Mouse (Mus musculus) liver, postnatal 0 days (tissue): ENCODE measurements around the gene Baz2a. TPM values are rescaled to one million over a fixed set of nuclear protein-coding genes. Genes with fewer than 3 reads are reported as not detected.

Experiments
- ATAC-seq: fragments of 200-750 bp; cut with Nextera tagmentation; 2 replicates; pipeline ENCODE4 v1.8.0; 2017; ENCODE audit warnings: mild to moderate bottlenecking, moderate library complexity
- DNase-seq: peaks from one replicate; pipeline ENCODE4 v3.0.0-alpha.2; 2016
- H3K27ac ChIP-seq: fragments of 300-500 bp; sonication (generic); 2 replicates; pipeline ENCODE4 v1.5.1; 2014; ENCODE audit warnings: antibody characterized with exemption, moderate library complexity, mild to moderate bottlenecking, low read depth
- H3K27me3 ChIP-seq: fragments of 300-500 bp; sonication (generic); 2 replicates; pipeline ENCODE4 v1.6.1; 2014; ENCODE audit warnings: low read length, control low read depth, mixed read lengths; ENCODE audit not compliant: insufficient read depth
- H3K36me3 ChIP-seq: fragments of 300-500 bp; sonication (generic); replicated peaks from 2 replicates; pipeline ENCODE4 v1.6.1; 2014; ENCODE audit warnings: mild to moderate bottlenecking, control low read depth, low read length, moderate library complexity, mixed read lengths; ENCODE audit not compliant: insufficient read depth
- H3K4me1 ChIP-seq: fragments of 300-500 bp; sonication (generic); 2 replicates; pipeline ENCODE4 v1.6.1; 2014; ENCODE audit warnings: antibody characterized with exemption, mild to moderate bottlenecking, control low read depth; ENCODE audit not compliant: insufficient read depth
- H3K4me2 ChIP-seq: fragments of 300-500 bp; sonication (generic); 2 replicates; pipeline ENCODE4 v1.6.1; 2014; ENCODE audit warnings: low read depth, mild to moderate bottlenecking, low read length, moderate library complexity, mixed read lengths
- H3K4me3 ChIP-seq: fragments of 300-500 bp; sonication (generic); 2 replicates; pipeline ENCODE4 v1.5.1; 2014; ENCODE audit warnings: low read depth, low read length
- H3K9ac ChIP-seq: fragments of 300-500 bp; sonication (generic); replicated peaks from 2 replicates; pipeline ENCODE4 v1.6.1; 2014; ENCODE audit warnings: mild to moderate bottlenecking, moderate library complexity
- H3K9me3 ChIP-seq: fragments of 300-500 bp; sonication (generic); 2 replicates; pipeline ENCODE4 v1.6.1; 2016; ENCODE audit warnings: mild to moderate bottlenecking, control low read depth, low read length, mixed read lengths
- CTCF ChIP-seq: sonication (generic); IDR thresholded peaks from 2 replicates; pipeline ENCODE4 v1.5.1; 2016; ENCODE audit warnings: antibody characterized with exemption, low read depth
- EP300 ChIP-seq: IDR thresholded peaks from 2 replicates; pipeline ENCODE4 v1.6.1; 2016; ENCODE audit warnings: antibody characterized with exemption, low read depth, mild to moderate bottlenecking
- WGBS: fragments of 180-500 bp; shearing (Covaris S2); extraction: QIAGEN DNeasy Blood & Tissue Kit; methylation state at CpG from one replicate; pipeline ENCODE4 v1.1.7; 2014; ENCODE audit not compliant: insufficient replicate concordance; 5-methylcytosine and 5-hydroxymethylcytosine counted together
- polyA plus RNA-seq: library from polyadenylated mRNA; unstranded; fragments of >200 nt; fragmentation: Nextera tagmentation; extraction: Ambion mirVana; gene quantifications from 2 replicates; pipeline ENCODE4 v1.2.1, GENCODE M21; 2015

Gene Baz2a
- polyA plus RNA-seq, 1 experiment from 2014 or later = 5.4 TPM

DNA sequence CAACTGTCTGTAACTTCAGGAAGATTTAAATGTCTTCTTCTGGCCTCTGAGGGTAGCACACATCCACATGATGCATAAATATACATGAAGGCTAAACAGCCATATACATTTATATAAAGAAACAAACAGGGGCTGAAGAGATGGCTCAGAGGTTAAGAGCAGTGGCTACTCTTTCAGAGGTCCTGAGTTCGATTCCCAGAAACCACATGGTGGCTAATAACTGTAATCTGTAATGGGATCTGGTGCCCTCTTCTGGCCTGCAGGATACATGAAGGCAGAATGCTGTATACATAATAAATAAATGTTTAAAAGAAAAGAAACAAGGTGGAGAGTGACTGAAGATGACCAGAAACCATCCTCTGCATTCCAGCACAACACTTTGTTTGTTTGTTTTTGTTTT lies 10.9 kb upstream of the Baz2a start:
- H3K4me1 ChIP-seq = peaks cover 15% of the 10 kb centered on the region
- no peak overlapping the region for H3K27ac ChIP-seq
- H3K4me3 ChIP-seq = no peak overlapping the region
- 60% methylated on average over 1 of the region's 1 CpGs for WGBS
- H3K9ac ChIP-seq = no peak overlapping the region
- H3K27me3 ChIP-seq = no peaks in the 10 kb centered on the region
- H3K36me3 ChIP-seq = peaks cover 15% of the 10 kb centered on the region
- no peaks in the 10 kb centered on the region for H3K9me3 ChIP-seq
- ATAC-seq (no peak), DNase-seq (no peak)
- TF ChIP-seq CTCF (peak; percentile 64), EP300 (no peak)
- no peak overlapping the region for H3K4me2 ChIP-seq

DNA sequence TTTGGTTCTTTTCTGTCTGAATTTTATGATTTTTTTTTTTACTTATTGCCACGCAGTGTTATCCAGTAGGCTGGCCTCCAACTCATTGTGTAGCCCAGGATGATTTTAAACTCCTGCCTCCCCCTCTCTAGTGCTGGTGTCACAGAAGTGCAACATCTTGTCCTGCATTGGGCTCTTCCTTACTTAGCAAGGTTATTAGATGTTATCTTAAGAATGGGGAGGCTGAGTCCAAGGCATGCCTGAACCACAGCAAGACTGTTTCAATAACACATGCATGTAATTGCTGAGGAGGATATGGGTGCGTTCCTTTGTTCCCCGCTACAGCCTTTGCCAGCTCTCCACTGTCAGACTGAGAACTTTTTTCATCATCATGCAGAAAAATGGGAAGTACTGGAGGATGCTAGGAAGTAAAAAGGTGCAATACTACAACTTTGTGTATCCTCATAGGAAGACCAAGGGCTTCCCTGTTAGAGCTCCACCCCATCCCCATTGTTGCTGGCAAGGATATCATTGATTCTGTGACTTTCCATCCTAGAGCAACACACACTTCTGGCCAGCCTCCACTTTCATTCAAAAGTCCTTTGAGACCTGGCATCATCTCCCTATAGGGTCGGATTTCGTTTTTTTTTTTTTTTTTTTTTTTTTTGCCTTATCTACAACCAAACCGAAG lies 9.4 kb upstream of the Baz2a start:
- peak overlapping the region; percentile 94 for H3K4me2 ChIP-seq
- peaks cover 25% of the 10 kb centered on the region for H3K36me3 ChIP-seq
- no peak for ATAC-seq
- H3K9me3 ChIP-seq = no peaks in the 10 kb centered on the region
- H3K4me1 ChIP-seq = peaks cover 15% of the 10 kb centered on the region
- H3K27me3 ChIP-seq = no peaks in the 10 kb centered on the region
- 31% methylated on average over 6 of the region's 6 CpGs for WGBS
- H3K4me3 ChIP-seq = peak overlapping the region; percentile 80
- peak overlapping the region; percentile 76 for H3K9ac ChIP-seq
- peak overlapping the region; percentile 89 for H3K27ac ChIP-seq
- no peak for DNase-seq
- no peak for TF ChIP-seq EP300
- TF ChIP-seq CTCF = no peak

DNA sequence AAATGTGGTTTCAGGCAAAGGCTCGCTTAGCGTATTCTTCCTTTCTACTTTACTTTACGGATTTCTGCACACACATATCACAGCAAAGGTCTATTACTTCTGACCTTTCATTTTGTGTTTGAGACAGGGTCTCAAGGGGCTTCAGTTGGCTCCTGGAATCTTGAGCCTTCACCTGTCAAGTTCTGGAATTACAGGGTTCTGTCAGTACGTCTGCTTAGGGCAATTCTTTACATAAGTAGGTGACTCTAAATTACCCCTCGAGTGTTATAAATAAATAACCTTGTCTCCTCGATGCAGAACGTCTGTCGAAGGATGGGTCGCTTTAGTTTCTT lies 8.9 kb upstream of the Baz2a start:
- peak overlapping the region; percentile 80 for H3K4me3 ChIP-seq
- DNase-seq = no peak
- no peaks in the 10 kb centered on the region for H3K9me3 ChIP-seq
- peaks cover 15% of the 10 kb centered on the region for H3K4me1 ChIP-seq
- H3K27ac ChIP-seq = peak overlapping the region; percentile 89
- H3K9ac ChIP-seq = peak overlapping the region; percentile 76
- WGBS = 2% methylated on average over 9 of the region's 9 CpGs
- TF ChIP-seq CTCF = no peak
- no peak for TF ChIP-seq EP300
- no peak for ATAC-seq
- peaks cover 26% of the 10 kb centered on the region for H3K36me3 ChIP-seq
- H3K4me2 ChIP-seq = peak overlapping the region; percentile 94
- H3K27me3 ChIP-seq = no peaks in the 10 kb centered on the region

DNA sequence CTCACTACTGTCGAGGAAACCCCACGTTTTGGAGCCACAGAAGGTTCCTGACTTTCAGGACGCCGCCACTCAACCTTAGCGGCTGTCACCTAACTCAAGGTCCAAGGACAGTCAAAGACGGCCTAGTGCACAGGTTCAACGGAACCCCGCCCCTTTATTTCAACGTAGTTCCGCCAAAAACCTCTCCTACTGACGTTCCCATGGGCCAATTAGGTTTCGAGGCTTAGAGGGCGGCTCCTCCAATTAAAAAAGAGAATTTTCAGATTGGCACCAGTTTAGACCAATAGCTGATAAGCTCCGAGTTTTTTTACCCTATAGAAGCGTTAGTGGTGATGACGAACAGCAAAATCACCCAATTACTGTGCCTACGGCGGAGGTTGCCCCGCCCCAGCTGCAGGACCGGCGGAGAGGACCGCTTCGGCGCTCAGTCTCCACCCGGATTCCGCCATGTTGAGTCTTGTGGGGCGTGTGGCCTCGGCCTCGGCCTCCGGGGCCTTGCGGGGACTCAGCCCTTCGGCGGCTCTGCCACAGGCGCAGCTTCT lies 8.4 kb upstream of the Baz2a start, which contains the start of gene Atp5b:
Atp5b (plus strand) TSS at position 394 of the 542 bp plus-strand sequence.
- H3K9ac ChIP-seq = peak within 1 kb of the TSS; percentile 94
- H3K4me1 ChIP-seq = peaks cover 15% of the 10 kb centered on the region
- H3K27me3 ChIP-seq = no peaks in the 10 kb centered on the region
- ATAC-seq (peak; percentile 97), DNase-seq (peak; percentile 95)
- under 1% methylated on average over 34 of the region's 34 CpGs for WGBS
- peak within 1 kb of the TSS; percentile 80 for H3K4me3 ChIP-seq
- peak within 1 kb of the TSS; percentile 89 for H3K27ac ChIP-seq
- peak within 1 kb of the TSS; percentile 94 for H3K4me2 ChIP-seq
- TF ChIP-seq CTCF (no peak), EP300 (peak; percentile 99)
- peaks cover 31% of the 10 kb centered on the region for H3K36me3 ChIP-seq
- no peaks in the 10 kb centered on the region for H3K9me3 ChIP-seq

GRCm38 (mm10) chr10:128083688-128084087 lies 7.7 kb upstream of the Baz2a start:
- peak overlapping the region; percentile 80 for H3K4me2 ChIP-seq
- DNase-seq = peak; percentile 51
- ATAC-seq = no peak
- peak overlapping the region; percentile 80 for H3K4me3 ChIP-seq
- WGBS = 2% methylated on average over 22 of the region's 22 CpGs
- H3K36me3 ChIP-seq = peaks cover 38% of the 10 kb centered on the region
- H3K27me3 ChIP-seq = no peaks in the 10 kb centered on the region
- H3K4me1 ChIP-seq = peaks cover 21% of the 10 kb centered on the region
- TF ChIP-seq CTCF (no peak), EP300 (no peak)
- H3K27ac ChIP-seq = peak overlapping the region; percentile 85
- H3K9me3 ChIP-seq = no peaks in the 10 kb centered on the region
- peak overlapping the region; percentile 94 for H3K9ac ChIP-seq

GRCm38 (mm10) chr10:128084160-128084559 lies 7.2 kb upstream of the Baz2a start:
- H3K4me1 ChIP-seq = peaks cover 21% of the 10 kb centered on the region
- no peaks in the 10 kb centered on the region for H3K27me3 ChIP-seq
- ATAC-seq (no peak), DNase-seq (no peak)
- peak overlapping the region; percentile 80 for H3K4me3 ChIP-seq
- H3K36me3 ChIP-seq = peaks cover 43% of the 10 kb centered on the region
- peak overlapping the region; percentile 85 for H3K27ac ChIP-seq
- H3K4me2 ChIP-seq = peak overlapping the region; percentile 80
- TF ChIP-seq EP300 (no peak), CTCF (no peak)
- WGBS = 3% methylated on average over 3 of the region's 3 CpGs
- peak overlapping the region; percentile 94 for H3K9ac ChIP-seq
- no peaks in the 10 kb centered on the region for H3K9me3 ChIP-seq
